Mouse (Mus musculus): Measurements from ENCODE around the gene Med24. TPM values are rescaled to one million over a fixed set of nuclear protein-coding genes. Genes with fewer than 3 reads are reported as not detected.

Med24 gene
- polyA plus RNA-seq, 1 experiment from 2014 or later, result 53.0 TPM

DNA sequence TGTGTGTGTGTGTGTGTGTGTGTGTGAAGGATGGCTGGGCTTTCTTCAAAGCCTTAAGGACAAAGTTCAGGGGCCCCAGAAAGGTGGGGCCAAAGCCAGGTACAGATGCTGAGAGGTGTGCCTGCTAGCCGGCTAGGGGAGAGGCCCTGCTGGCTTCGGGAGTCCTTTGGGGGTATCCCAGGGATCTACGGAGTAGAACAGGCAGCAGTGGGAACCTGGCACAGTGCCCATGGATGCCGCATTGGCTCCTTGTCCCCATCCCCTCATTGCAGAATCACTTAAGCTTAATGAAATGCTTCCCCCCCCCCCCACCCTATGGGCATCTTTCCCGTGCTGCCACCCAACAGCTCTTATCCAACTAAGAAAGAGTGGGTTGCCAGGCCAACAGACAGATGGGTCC lies 20.5 kb upstream of the Med24 start:
- Histone ChIP-seq H3K9me3 (ENCODE audit: low read depth, low read length) (no peaks in the 10 kb centered on the region), H3K4me1 (ENCODE audit: insufficient read depth) (peaks cover 81% of the 10 kb centered on the region), H3K36me3 (ENCODE audit: insufficient read depth) (peaks cover 15% of the 10 kb centered on the region; the same call in 1 of the 2 replicates), H3K4me2 (peak overlapping the region; percentile 37; the same call in 1 of the 2 replicates), H3K9ac (0 out of 2 replicates have a peak overlapping the region, but pooled peaks have one; percentile 4), H3K27ac (ENCODE audit: low read depth) (peak overlapping the region; percentile 87), H3K4me3 (ENCODE audit: low read depth, low read length) (no peak overlapping the region), H3K27me3 (ENCODE audit: insufficient read depth, low read length) (no peaks in the 10 kb centered on the region)
- DNase-seq (peak; percentile 40), ATAC-seq (ENCODE audit: insufficient read depth) (no peak)
- 31% methylated on average over 5 of the region's 5 CpGs for WGBS
- no peak for TF ChIP-seq CTCF (IDR thresholded peaks at IDR 0.05; ENCODE audit: low read depth)

DNA sequence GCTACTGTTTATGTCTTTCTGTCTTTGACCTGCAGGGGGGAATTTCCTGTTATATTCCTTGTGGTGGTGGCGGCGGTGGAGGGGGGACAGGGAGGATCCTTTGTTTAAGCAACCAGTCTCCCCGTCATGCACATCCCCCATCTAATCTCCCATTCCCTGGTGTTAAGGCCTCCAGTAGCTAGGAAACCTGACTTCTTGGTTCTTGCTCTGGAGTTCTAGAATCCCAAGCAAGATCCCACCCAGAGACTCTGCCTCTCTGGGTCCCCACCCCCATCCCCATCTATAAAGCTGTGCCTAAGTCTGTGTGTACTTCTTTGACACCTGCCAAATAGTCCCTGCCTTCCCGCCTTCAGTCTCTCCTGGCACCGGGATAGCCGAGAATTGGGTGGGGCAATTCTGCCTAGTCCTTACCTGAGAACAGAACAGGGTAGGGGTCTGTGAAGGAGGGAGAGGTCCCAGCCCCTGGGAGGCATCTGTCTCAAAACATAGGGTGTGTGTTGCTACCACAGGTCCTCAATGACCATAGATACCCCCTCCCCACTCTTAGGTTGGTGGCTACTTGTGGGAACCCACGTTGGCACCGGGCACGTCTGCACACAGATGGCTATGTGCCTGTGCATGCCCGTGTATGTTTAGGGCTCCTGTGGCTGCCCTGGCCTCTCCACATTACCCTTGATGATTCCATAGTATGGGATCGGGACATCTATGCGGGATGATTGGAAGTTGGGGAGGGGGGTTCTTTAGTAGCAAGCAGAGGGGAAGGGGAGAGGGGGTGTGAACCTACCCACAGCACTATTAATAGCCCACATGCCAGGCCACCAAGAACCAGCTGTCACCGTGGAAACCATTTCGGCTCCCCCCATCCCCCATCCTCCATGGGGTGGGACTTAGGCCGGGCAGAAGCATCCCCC lies 19.5 kb upstream of the Med24 start:
- H3K9me3 ChIP-seq (ENCODE audit: low read depth, low read length), result no peaks in the 10 kb centered on the region
- peak overlapping the region; percentile 1; the same call in 1 of the 2 replicates for H3K4me3 ChIP-seq (ENCODE audit: low read depth, low read length)
- 21% methylated on average over 15 of the region's 15 CpGs for whole genome bisulfite sequencing
- H3K9ac ChIP-seq, result 0 out of 2 replicates have a peak overlapping the region, but pooled peaks have one; percentile 6
- DNase-seq (peak; percentile 82), ATAC-seq (ENCODE audit: insufficient read depth) (no peak)
- no peaks in the 10 kb centered on the region for H3K27me3 ChIP-seq (ENCODE audit: insufficient read depth, low read length)
- H3K4me1 ChIP-seq (ENCODE audit: insufficient read depth), result peaks cover 85% of the 10 kb centered on the region
- H3K27ac ChIP-seq (ENCODE audit: low read depth), result peak overlapping the region; percentile 87; the same call in 1 of the 2 replicates
- TF ChIP-seq CTCF (IDR thresholded peaks at IDR 0.05; ENCODE audit: low read depth), result peak; percentile 54
- H3K36me3 ChIP-seq (ENCODE audit: insufficient read depth), result peaks cover 6% of the 10 kb centered on the region; the same call in 1 of the 2 replicates
- H3K4me2 ChIP-seq, result peak overlapping the region; percentile 37

GRCm38 (mm10) chr11:98747804-98748505 lies 18.7 kb upstream of the Med24 start:
- WGBS, result 32% methylated on average over 6 of the region's 6 CpGs
- DNase-seq (no peak), ATAC-seq (ENCODE audit: insufficient read depth) (no peak)
- H3K9ac ChIP-seq, result no peak overlapping the region
- no peaks in the 10 kb centered on the region for H3K36me3 ChIP-seq (ENCODE audit: insufficient read depth)
- H3K27ac ChIP-seq (ENCODE audit: low read depth), result peak overlapping the region; percentile 87
- H3K9me3 ChIP-seq (ENCODE audit: low read depth, low read length), result no peaks in the 10 kb centered on the region
- H3K27me3 ChIP-seq (ENCODE audit: insufficient read depth, low read length), result no peaks in the 10 kb centered on the region
- H3K4me2 ChIP-seq, result peak overlapping the region; percentile 37
- TF ChIP-seq CTCF (IDR thresholded peaks at IDR 0.05; ENCODE audit: low read depth), result no peak
- peaks cover 93% of the 10 kb centered on the region for H3K4me1 ChIP-seq (ENCODE audit: insufficient read depth)
- H3K4me3 ChIP-seq (ENCODE audit: low read depth, low read length), result peak overlapping the region; percentile 1; the same call in 1 of the 2 replicates

- no peaks in the 10 kb centered on the region for H3K36me3 ChIP-seq (ENCODE audit: insufficient read depth)
- peak overlapping the region; percentile 28; the same call in 1 of the 2 replicates for H3K9ac ChIP-seq
- peak overlapping the region; percentile 58 for H3K4me2 ChIP-seq
- DNase-seq (peak; percentile 85), ATAC-seq (ENCODE audit: insufficient read depth) (peak; percentile 53)
- peak overlapping the region; percentile 11; the same call in 1 of the 2 replicates for H3K4me3 ChIP-seq (ENCODE audit: low read depth, low read length)
- no peak for TF ChIP-seq CTCF (IDR thresholded peaks at IDR 0.05; ENCODE audit: low read depth)
- H3K9me3 ChIP-seq (ENCODE audit: low read depth, low read length), result no peaks in the 10 kb centered on the region
- 4% methylated on average over 19 of the region's 19 CpGs for WGBS
- peaks cover 87% of the 10 kb centered on the region for H3K4me1 ChIP-seq (ENCODE audit: insufficient read depth)
- no peaks in the 10 kb centered on the region for H3K27me3 ChIP-seq (ENCODE audit: insufficient read depth, low read length)
- H3K27ac ChIP-seq (ENCODE audit: low read depth), result peak overlapping the region; percentile 78; the same call in 1 of the 2 replicates
Observed at GRCm38 (mm10) chr11:98746855-98747693, 17.8 kb upstream of the Med24 start.

DNA sequence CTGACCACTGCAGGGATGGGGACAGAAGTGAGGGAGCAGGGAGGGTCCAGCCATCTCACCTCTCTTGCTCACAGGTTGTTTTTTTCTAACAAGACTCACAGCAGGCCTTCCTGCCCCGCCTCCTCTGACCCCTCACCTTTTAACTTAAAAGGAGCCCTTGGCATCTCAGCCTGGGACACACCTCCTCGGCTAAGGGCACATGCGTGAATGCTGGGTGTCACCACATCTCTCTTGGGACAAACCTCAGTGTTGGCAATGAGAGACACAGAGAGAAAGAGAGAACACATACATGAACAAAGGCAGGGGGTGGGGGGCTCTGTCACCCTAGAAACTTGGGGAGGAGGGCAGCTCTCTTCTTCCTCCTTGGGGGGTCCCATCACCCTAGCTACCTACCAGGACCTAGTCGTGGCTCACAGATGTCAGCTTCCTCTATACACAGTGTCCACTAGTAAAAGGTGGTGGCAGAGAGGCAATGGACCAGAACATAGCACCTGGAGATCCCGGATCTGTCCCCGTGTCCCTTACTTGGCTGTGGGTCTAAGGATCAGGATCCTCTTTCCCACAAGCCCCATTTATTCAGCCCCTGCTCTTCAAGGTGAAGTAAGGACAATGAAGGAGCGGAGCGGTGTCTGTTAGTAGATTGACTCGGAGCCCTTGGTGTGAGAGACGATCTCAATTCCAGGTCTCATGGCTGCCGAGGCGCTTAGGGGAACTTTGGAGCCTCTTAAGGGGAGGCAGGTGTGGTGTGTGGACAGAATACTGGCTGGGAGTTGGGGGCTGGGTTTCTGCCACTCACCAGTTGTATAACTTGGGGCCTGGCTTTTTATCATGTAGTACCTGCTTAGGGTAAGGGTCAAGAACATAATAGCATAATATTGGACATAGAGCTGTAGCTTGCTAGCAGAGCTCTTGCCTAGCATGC lies 17.0 kb upstream of the Med24 start:
- Histone ChIP-seq H3K36me3 (ENCODE audit: insufficient read depth) (no peaks in the 10 kb centered on the region), H3K9me3 (ENCODE audit: low read depth, low read length) (no peaks in the 10 kb centered on the region), H3K4me3 (ENCODE audit: low read depth, low read length) (no peak overlapping the region), H3K9ac (0 out of 2 replicates have a peak overlapping the region, but pooled peaks have one; percentile 14), H3K4me1 (ENCODE audit: insufficient read depth) (peaks cover 78% of the 10 kb centered on the region), H3K27me3 (ENCODE audit: insufficient read depth, low read length) (no peaks in the 10 kb centered on the region), H3K27ac (ENCODE audit: low read depth) (peak overlapping the region; percentile 78; the same call in 1 of the 2 replicates), H3K4me2 (peak overlapping the region; percentile 58)
- DNase-seq, result no peak
- WGBS, result 44% methylated on average over 12 of the region's 12 CpGs
- no peak for TF ChIP-seq CTCF (IDR thresholded peaks at IDR 0.05; ENCODE audit: low read depth)
- ATAC-seq (ENCODE audit: insufficient read depth), result no peak
